Mouse (Mus musculus): Measurements from ENCODE around the gene Rspo1. TPM values are rescaled to one million over a fixed set of nuclear protein-coding genes. Genes with fewer than 3 reads are reported as not detected.
"Not testable (repeated sequence)": the region's sequence is repeated elsewhere in the genome, so short reads cannot be mapped to it uniquely, and the experiment has no call there.

Rspo1 gene
- polyA plus RNA-seq (2012; fragmentation: generic; extraction: Trizol): 0.04 TPM
- long read RNA-seq, experiment 1: 0 reads
- long read RNA-seq, experiment 2: 0 reads

- Histone ChIP-seq H3K79me2 (ENCODE audit: control insufficient read depth, insufficient read depth) (no peaks in the 10 kb centered on the region), H3K36me3 (ENCODE audit: control insufficient read depth, insufficient read depth) (no peaks in the 10 kb centered on the region), H3ac (ENCODE audit: control insufficient read depth, insufficient read length, low read depth) (no peak within 1 kb of the TSS), H3K4me3 (ENCODE audit: insufficient read depth, poor library complexity, severe bottlenecking) (no peak within 1 kb of the TSS), H3K27me3 (ENCODE audit: control insufficient read depth, insufficient read depth, insufficient read length) (peaks cover 94% of the 10 kb centered on the region), H3K79me3 (ENCODE audit: low read depth) (no peaks in the 10 kb centered on the region)
- no peak for TF ChIP-seq CTCF (IDR thresholded peaks at IDR 0.05; ENCODE audit: control insufficient read depth, insufficient read depth, insufficient read length)
- no peak for TF ChIP-seq USF1 (IDR thresholded peaks at IDR 0.05; ENCODE audit: low read depth)
- no peak for TF ChIP-seq MYOG (IDR thresholded peaks at IDR 0.05; ENCODE audit: control insufficient read depth, extremely low read depth, insufficient read length)
- TF ChIP-seq CEBPB (IDR thresholded peaks at IDR 0.05; ENCODE audit: low read depth): no peak
- no peak for TF ChIP-seq FOSL1 (IDR thresholded peaks at IDR 0.05; ENCODE audit: insufficient read depth, low read length, poor library complexity, severe bottlenecking)
- no peak for TF ChIP-seq MAX (IDR thresholded peaks at IDR 0.05)
These were observed at the start of gene Rspo1 for GRCm38 (mm10) chr4:124985671-124986602. Rspo1 (plus strand) TSS chr4:124986430.

- TF ChIP-seq MYOG (IDR thresholded peaks at IDR 0.05; ENCODE audit: control insufficient read depth, extremely low read depth, insufficient read length) (no peak), MAX (IDR thresholded peaks at IDR 0.05) (peak; percentile 18)
- Histone ChIP-seq H3K79me2 (ENCODE audit: control insufficient read depth, insufficient read depth) (peaks cover 43% of the 10 kb centered on the region), H3ac (ENCODE audit: control insufficient read depth, insufficient read length, low read depth) (peak within 1 kb of the TSS; percentile 99), H3K4me3 (ENCODE audit: insufficient read depth, poor library complexity, severe bottlenecking) (peak within 1 kb of the TSS; percentile 96), H3K27me3 (ENCODE audit: control insufficient read depth, insufficient read depth, insufficient read length) (no peaks in the 10 kb centered on the region), H3K36me3 (ENCODE audit: control insufficient read depth, insufficient read depth) (peaks cover 24% of the 10 kb centered on the region), H3K79me3 (ENCODE audit: low read depth) (peaks cover 28% of the 10 kb centered on the region)
These were observed 49.4 kb upstream of the Rspo1 start, which contains the start of gene 9930104L06Rik for GRCm38 (mm10) chr4:124936613-124937471. 9930104L06Rik (plus strand) TSS chr4:124937048.

GRCm38 (mm10) chr4:124939211-124939610 is 47.0 kb upstream of the Rspo1 start, which contains the start of gene Cdca8:
Cdca8 (minus strand) TSS chr4:124939311.
- Histone ChIP-seq H3K79me3 (ENCODE audit: low read depth) (peaks cover 28% of the 10 kb centered on the region), H3K36me3 (ENCODE audit: control insufficient read depth, insufficient read depth) (peaks cover 32% of the 10 kb centered on the region), H3K79me2 (ENCODE audit: control insufficient read depth, insufficient read depth) (peaks cover 43% of the 10 kb centered on the region)
- not testable (repeated sequence) for H3K27me3 ChIP-seq (ENCODE audit: control insufficient read depth, insufficient read depth, insufficient read length); H3K4me3 ChIP-seq (ENCODE audit: insufficient read depth, poor library complexity, severe bottlenecking); H3ac ChIP-seq (ENCODE audit: control insufficient read depth, insufficient read length, low read depth)

GRCm38 (mm10) chr4:124943022-124943421 is 43.2 kb upstream of the Rspo1 start:
- Histone ChIP-seq H3ac (ENCODE audit: control insufficient read depth, insufficient read length, low read depth) (no peak overlapping the region), H3K79me3 (ENCODE audit: low read depth) (peaks cover 2% of the 10 kb centered on the region), H3K4me3 (ENCODE audit: insufficient read depth, poor library complexity, severe bottlenecking) (no peak overlapping the region), H3K27me3 (ENCODE audit: control insufficient read depth, insufficient read depth, insufficient read length) (no peaks in the 10 kb centered on the region), H3K36me3 (ENCODE audit: control insufficient read depth, insufficient read depth) (peaks cover 32% of the 10 kb centered on the region), H3K79me2 (ENCODE audit: control insufficient read depth, insufficient read depth) (peaks cover 10% of the 10 kb centered on the region)
- TF ChIP-seq MAX (IDR thresholded peaks at IDR 0.05): no peak
- TF ChIP-seq CTCF (IDR thresholded peaks at IDR 0.05; ENCODE audit: control insufficient read depth, insufficient read depth, insufficient read length): peak; percentile 49

- peaks cover 2% of the 10 kb centered on the region for H3K79me2 ChIP-seq (ENCODE audit: control insufficient read depth, insufficient read depth)
- TF ChIP-seq FOSL1 (IDR thresholded peaks at IDR 0.05; ENCODE audit: insufficient read depth, low read length, poor library complexity, severe bottlenecking): no peak
- H3K36me3 ChIP-seq (ENCODE audit: control insufficient read depth, insufficient read depth): peaks cover 25% of the 10 kb centered on the region
- no peak overlapping the region for H3K4me3 ChIP-seq (ENCODE audit: insufficient read depth, poor library complexity, severe bottlenecking)
- H3K27me3 ChIP-seq (ENCODE audit: control insufficient read depth, insufficient read depth, insufficient read length): no peaks in the 10 kb centered on the region
- H3ac ChIP-seq (ENCODE audit: control insufficient read depth, insufficient read length, low read depth): no peak overlapping the region
- H3K79me3 ChIP-seq (ENCODE audit: low read depth): no peaks in the 10 kb centered on the region
These were observed 42.4 kb upstream of the Rspo1 start for GRCm38 (mm10) chr4:124943781-124944180.

- Histone ChIP-seq H3K4me3 (ENCODE audit: insufficient read depth, poor library complexity, severe bottlenecking) (no peak overlapping the region), H3K79me2 (ENCODE audit: control insufficient read depth, insufficient read depth) (no peaks in the 10 kb centered on the region), H3K36me3 (ENCODE audit: control insufficient read depth, insufficient read depth) (peaks cover 17% of the 10 kb centered on the region), H3K27me3 (ENCODE audit: control insufficient read depth, insufficient read depth, insufficient read length) (peaks cover 8% of the 10 kb centered on the region), H3K79me3 (ENCODE audit: low read depth) (no peaks in the 10 kb centered on the region), H3ac (ENCODE audit: control insufficient read depth, insufficient read length, low read depth) (no peak overlapping the region)
- no peak for TF ChIP-seq CTCF (IDR thresholded peaks at IDR 0.05; ENCODE audit: control insufficient read depth, insufficient read depth, insufficient read length)
- no peak for TF ChIP-seq FOSL1 (IDR thresholded peaks at IDR 0.05; ENCODE audit: insufficient read depth, low read length, poor library complexity, severe bottlenecking)
- no peak for TF ChIP-seq MAX (IDR thresholded peaks at IDR 0.05)
- TF ChIP-seq MYOG (IDR thresholded peaks at IDR 0.05; ENCODE audit: control insufficient read depth, extremely low read depth, insufficient read length): no peak
- TF ChIP-seq CEBPB (IDR thresholded peaks at IDR 0.05; ENCODE audit: low read depth): no peak
- TF ChIP-seq MYOD1 (IDR thresholded peaks at IDR 0.05; ENCODE audit: control insufficient read depth, insufficient read length, low read depth): no peak
- no peak for TF ChIP-seq USF1 (IDR thresholded peaks at IDR 0.05; ENCODE audit: low read depth)
These were observed 41.3 kb upstream of the Rspo1 start for GRCm38 (mm10) chr4:124944961-124945360.

Measured in C2C12 (cell line).